ENCODE assay signal across 10 mouse cellular contexts in genomic region chr8:47218536-47218935, GRCm38 (mm10).
DNase-seq lines count a peak whose midpoint lies in the region; ATAC-seq and TF ChIP-seq lines count a peak whose summit lies in the region.
"Had no signal": no experiment of that assay in that cellular context is flagged by ENCODE, and none has a peak within 500 bp of the region (broad histone marks: within the 10 kb centered on the region; RNA-seq: fewer than 3 reads in every experiment).

No protein-coding gene starts in this region.

- no peak for TF ChIP-seq CTCF in forebrain, postnatal 0 days (IDR thresholded peaks at IDR 0.05; ENCODE audit: low read depth)
- no peak for TF ChIP-seq CTCF in liver, postnatal 0 days (IDR thresholded peaks at IDR 0.05; ENCODE audit: low read depth)

- no peaks in the 10 kb centered on the region for H3K36me3 ChIP-seq in forebrain, postnatal 0 days (ENCODE audit: insufficient read depth)
- H3K36me3 ChIP-seq in midbrain, embryonic 12.5 days: 0 out of 2 replicates have a peak, but pooled peaks cover 5% of the 10 kb centered on the region
- H3K36me3 ChIP-seq in liver, postnatal 0 days (replicated peaks; ENCODE audit: insufficient read depth, low read length): no peaks in the 10 kb centered on the region

- peak overlapping the region; percentile 72 for H3K27ac ChIP-seq in forebrain, postnatal 0 days (ENCODE audit: low read depth, low read length)
- peak overlapping the region; percentile 2 for H3K27ac ChIP-seq in midbrain, embryonic 12.5 days (replicated peaks)
- no peak overlapping the region for H3K27ac ChIP-seq in liver, postnatal 0 days (ENCODE audit: low read depth)

- TF ChIP-seq EP300 in liver, postnatal 0 days (IDR thresholded peaks at IDR 0.05; ENCODE audit: low read depth): no peak

- 19% methylated on average over 6 of the region's 6 CpGs for WGBS in forebrain, postnatal 0 days
- WGBS in midbrain, embryonic 12.5 days: 22% methylated on average over 6 of the region's 6 CpGs
- 56% methylated on average over 6 of the region's 6 CpGs for WGBS in liver, postnatal 0 days (ENCODE audit: insufficient replicate concordance)

- peak overlapping the region; percentile 0; the same call in 1 of the 2 replicates for H3K9ac ChIP-seq in forebrain, postnatal 0 days
- no peak overlapping the region; the same call in 1 of the 2 replicates for H3K9ac ChIP-seq in midbrain, embryonic 12.5 days (replicated peaks)
- no peak overlapping the region for H3K9ac ChIP-seq in liver, postnatal 0 days (replicated peaks)

- H3K4me1 ChIP-seq in forebrain, postnatal 0 days (ENCODE audit: insufficient read depth): peaks cover 10% of the 10 kb centered on the region; the same call in 1 of the 2 replicates
- H3K4me1 ChIP-seq in midbrain, embryonic 12.5 days: peaks cover 48% of the 10 kb centered on the region
- H3K4me1 ChIP-seq in liver, postnatal 0 days (ENCODE audit: insufficient read depth): no peaks in the 10 kb centered on the region

- DNase-seq in embryo, embryonic 10 days (ENCODE audit: low spot score): peak; percentile 75
- no peak for DNase-seq in embryo, embryonic 9.5 days (ENCODE audit: extremely low spot score)
- DNase-seq in adrenal gland, postnatal 14 days: peak; percentile 54
- peak; percentile 31 for DNase-seq in forebrain, postnatal 0 days
- DNase-seq in liver, postnatal 0 days: no peak
- DNase-seq: layer of hippocampus, postnatal 36 days; lung, postnatal 4 days had no signal

- ATAC-seq in forebrain, postnatal 0 days: peak; percentile 48
- ATAC-seq in midbrain, embryonic 12.5 days (ENCODE audit: low FRiP score, low read depth): peak; percentile 55; the same call in 1 of the 2 replicates
- ATAC-seq in activated CD4-positive, CD25-positive, alpha-beta regulatory T cell, adult 4 months: no peak
- ATAC-seq in liver, postnatal 0 days: no peak
- no peak for ATAC-seq in inflammation-experienced regulatory T-cells, adult 6 months

- H3K9me3 ChIP-seq in forebrain, postnatal 0 days (ENCODE audit: low read length): no peaks in the 10 kb centered on the region
- H3K9me3 ChIP-seq in midbrain, embryonic 12.5 days: no peaks in the 10 kb centered on the region
- H3K9me3 ChIP-seq in liver, postnatal 0 days (ENCODE audit: low read length): no peaks in the 10 kb centered on the region

- H3K4me2 ChIP-seq in forebrain, postnatal 0 days (ENCODE audit: low read depth): no peak overlapping the region
- peak overlapping the region; percentile 19; the same call in 1 of the 2 replicates for H3K4me2 ChIP-seq in midbrain, embryonic 12.5 days (replicated peaks)
- no peak overlapping the region for H3K4me2 ChIP-seq in liver, postnatal 0 days (ENCODE audit: low read depth, low read length)

- H3K4me3 ChIP-seq in forebrain, postnatal 0 days (ENCODE audit: low read depth, low read length): no peak overlapping the region
- no peak overlapping the region for H3K4me3 ChIP-seq in midbrain, embryonic 12.5 days
- H3K4me3 ChIP-seq in liver, postnatal 0 days (ENCODE audit: low read depth, low read length): no peak overlapping the region

- H3K27me3 ChIP-seq in forebrain, postnatal 0 days (ENCODE audit: insufficient read depth, low read length): no peaks in the 10 kb centered on the region
- H3K27me3 ChIP-seq in midbrain, embryonic 12.5 days: no peaks in the 10 kb centered on the region
- H3K27me3 ChIP-seq in liver, postnatal 0 days (ENCODE audit: insufficient read depth, low read length): no peaks in the 10 kb centered on the region

Comparison
In these comparisons a context has a peak if more than half of its experiments do, and no peak if none do; other contexts are left out.
1. DNase-seq: peak in embryo, embryonic 10 days (single experiment), adrenal gland, postnatal 14 days (single experiment) and forebrain, postnatal 0 days (single experiment); none in embryo, embryonic 9.5 days (single experiment) and liver, postnatal 0 days (single experiment).
2. ATAC-seq: peak in forebrain, postnatal 0 days (single experiment) and midbrain, embryonic 12.5 days (single experiment); none in activated CD4-positive, CD25-positive, alpha-beta regulatory T cell, adult 4 months (single experiment), liver, postnatal 0 days (single experiment) and inflammation-experienced regulatory T-cells, adult 6 months (single experiment).